Mouse (Mus musculus): ENCODE data around the gene Gstm1. TPM values are rescaled to one million over a fixed set of nuclear protein-coding genes. Genes with fewer than 3 reads are reported as not detected.

Gene Gstm1
- polyA plus RNA-seq (2012; rRNA removed; ENCODE audit: low replicate concordance): 822 and 1,255 TPM in 2 replicates

DNA sequence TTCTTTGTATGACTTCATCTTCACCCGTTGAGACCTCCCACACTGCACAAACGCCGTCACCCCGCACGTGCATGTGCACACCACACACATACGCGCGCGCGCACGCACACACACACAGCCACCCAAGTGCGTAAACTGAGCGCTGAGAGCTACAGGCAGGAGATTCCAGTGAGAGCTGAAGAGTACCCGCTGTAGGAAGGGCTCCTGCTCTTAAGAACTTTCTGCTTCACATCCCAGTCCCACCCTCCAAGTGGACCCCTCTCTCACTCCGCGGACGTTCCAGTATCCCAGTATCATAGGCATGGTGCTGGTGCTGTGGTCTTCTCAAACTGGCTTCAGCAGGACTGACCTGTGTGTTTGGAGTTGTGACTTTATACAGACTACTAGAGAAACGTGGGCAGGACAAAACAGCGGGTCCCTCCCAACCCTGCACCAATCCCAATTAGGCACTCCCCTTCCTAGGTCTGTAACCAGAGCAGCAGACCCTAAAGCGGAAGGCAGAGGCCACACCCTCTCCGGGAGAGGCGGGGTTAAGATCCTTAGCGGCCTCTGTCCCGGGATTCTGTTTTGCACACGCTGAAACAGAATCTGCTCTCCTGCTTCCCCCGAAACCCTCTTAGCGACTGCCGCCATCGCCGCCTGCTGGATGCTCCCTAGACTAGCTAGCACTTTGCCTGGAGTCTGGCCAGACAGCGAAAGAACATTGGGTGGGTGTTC lies at the start of gene Gstm1:
Gene Gstm1 (minus strand): TSS at position 501 of the 717 bp plus-strand sequence.

DNA sequence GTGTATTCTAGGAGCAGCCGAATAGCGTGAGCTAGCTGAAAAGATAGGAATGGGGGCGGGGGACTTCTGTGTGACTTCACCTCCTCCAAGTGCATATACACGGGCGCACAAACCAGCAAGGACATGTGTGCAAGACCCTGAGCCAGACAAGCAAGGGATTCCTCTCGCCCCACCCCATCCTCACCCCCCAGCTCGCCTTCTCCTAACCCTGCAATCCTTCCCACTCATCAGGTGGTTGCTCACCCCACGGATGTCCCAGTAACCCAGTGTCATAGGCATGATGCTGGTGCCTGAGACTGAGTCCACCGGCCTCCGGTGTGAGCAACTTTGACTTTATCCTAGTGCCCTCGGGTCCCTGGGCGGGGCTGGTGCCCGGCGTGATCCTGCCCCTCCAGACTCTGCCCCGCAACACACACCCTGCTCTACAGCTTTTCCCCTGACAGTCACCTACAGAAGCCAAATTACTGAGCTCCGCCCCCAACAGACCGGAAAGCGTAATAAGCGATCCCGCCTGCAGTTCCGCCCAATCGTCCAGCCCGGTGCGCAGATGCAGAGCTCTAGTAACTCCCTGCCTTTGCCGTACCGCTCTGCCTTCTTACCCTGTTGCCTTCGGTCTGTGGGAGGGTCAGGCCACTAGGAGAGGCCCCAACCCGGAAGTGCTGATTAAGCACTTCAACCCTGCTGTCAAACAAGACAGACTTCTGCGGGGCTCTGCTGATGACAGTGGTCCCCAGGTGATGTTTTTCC lies 26.8 kb upstream of the Gstm1 start, which contains the start of gene Gstm4:
Gene Gstm4 (minus strand): TSS at position 501 of the 747 bp plus-strand sequence.

DNA sequence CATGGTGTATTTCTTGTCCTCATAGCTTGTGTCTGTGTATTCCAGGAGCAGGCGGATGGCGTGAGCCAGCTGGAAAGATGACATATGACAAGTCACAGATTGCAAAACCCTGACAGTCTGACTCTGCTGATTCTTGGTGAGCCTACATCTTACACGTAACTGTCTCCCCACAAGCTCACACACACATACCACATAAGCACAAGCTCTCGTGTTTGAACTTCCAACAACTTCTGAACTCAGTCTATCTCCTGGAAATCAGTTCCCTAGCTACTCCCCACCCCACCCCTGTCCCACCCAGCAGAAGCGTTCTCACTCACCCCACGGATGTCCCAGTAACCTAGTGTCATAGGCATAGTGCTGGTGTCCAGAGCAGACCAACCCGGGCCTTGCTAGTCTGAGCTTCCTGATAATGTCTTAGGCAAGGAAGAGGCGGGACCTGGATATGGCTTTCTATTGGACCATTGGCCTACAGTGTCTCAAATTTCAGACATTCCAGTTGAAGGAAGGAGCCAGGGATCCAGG lies 31.7 kb downstream of the Gstm1 start, which contains the start of gene Gstm2:
Gene Gstm2 (minus strand): TSS at position 413 of the 522 bp plus-strand sequence.

DNA sequence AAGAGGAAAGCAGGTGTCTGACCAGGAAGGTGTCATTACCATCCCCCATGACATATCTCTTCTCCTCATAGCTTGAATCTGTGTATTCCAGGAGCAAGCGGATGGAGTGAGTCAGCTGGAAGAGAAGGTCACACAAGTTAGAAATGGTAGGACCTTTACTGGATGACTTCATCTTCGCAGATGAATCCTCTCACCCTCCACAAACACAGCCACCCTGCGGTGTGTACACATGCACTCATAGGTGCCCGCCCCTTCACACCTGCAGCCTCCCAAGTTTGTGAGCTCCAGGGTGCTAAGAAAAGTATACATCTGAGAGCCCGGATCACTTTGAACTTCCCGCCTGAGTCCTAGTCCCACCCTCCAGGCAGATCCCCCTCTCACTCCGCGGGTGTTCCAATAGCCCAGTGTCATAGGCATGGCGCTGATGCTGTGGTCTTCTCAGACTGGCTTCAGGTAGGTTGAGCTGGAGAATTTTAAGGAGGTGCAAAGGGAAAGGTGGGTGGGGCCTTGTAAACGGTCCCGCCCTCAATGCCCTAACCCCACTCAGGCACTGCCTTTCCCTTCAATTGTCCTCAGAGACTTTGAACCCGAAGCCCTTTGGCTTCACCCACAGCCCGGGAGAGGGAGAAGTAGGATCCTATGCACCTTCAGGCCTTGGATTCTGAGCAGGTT lies 48.9 kb downstream of the Gstm1 start, which contains the start of gene Gstm3:
Gene Gstm3 (minus strand): TSS at position 560 of the 672 bp plus-strand sequence.

Other genes with a start within 250 kb of the Gstm1 start
- 0.08 TPM in 1 of 2 replicates, not detected in the other for gene Eps8l3, start 140.7 kb downstream of the Gstm1 start, polyA plus RNA-seq (2012; rRNA removed; ENCODE audit: low replicate concordance)
- gene Gstm5, start 122.2 kb downstream of the Gstm1 start, polyA plus RNA-seq (2012; rRNA removed; ENCODE audit: low replicate concordance): 53.6 and 82.3 TPM in 2 replicates
- 17.0 and 213 TPM in 2 replicates for gene Gstm7, start 86.2 kb downstream of the Gstm1 start, polyA plus RNA-seq (2012; rRNA removed; ENCODE audit: low replicate concordance)
- 2.5 and 5.5 TPM in 2 replicates for gene Gstm6, start 74.2 kb downstream of the Gstm1 start, polyA plus RNA-seq (2012; rRNA removed; ENCODE audit: low replicate concordance)
- not detected in 2 replicates for gene Gstm3, start 48.7 kb downstream of the Gstm1 start, polyA plus RNA-seq (2012; rRNA removed; ENCODE audit: low replicate concordance)
- gene Gstm2, start 31.5 kb downstream of the Gstm1 start, polyA plus RNA-seq (2012; rRNA removed; ENCODE audit: low replicate concordance): 306 and 436 TPM in 2 replicates
- gene Gstm4, start 26.9 kb upstream of the Gstm1 start, polyA plus RNA-seq (2012; rRNA removed; ENCODE audit: low replicate concordance): 28.3 and 47.0 TPM in 2 replicates
- gene Ampd2, start 68.7 kb upstream of the Gstm1 start, polyA plus RNA-seq (2012; rRNA removed; ENCODE audit: low replicate concordance): 82.8 and 163 TPM in 2 replicates
- gene Gnat2, start 74.8 kb upstream of the Gstm1 start, polyA plus RNA-seq (2012; rRNA removed; ENCODE audit: low replicate concordance): 0.16 and 0.91 TPM in 2 replicates
- 24.6 and 33.8 TPM in 2 replicates for gene Gnai3, start 128.2 kb upstream of the Gstm1 start, polyA plus RNA-seq (2012; rRNA removed; ENCODE audit: low replicate concordance)
- gene Gpr61, start 136.9 kb upstream of the Gstm1 start, polyA plus RNA-seq (2012; rRNA removed; ENCODE audit: low replicate concordance): not detected in 2 replicates
- 9.1 and 22.1 TPM in 2 replicates for gene Amigo1, start 168.4 kb upstream of the Gstm1 start, polyA plus RNA-seq (2012; rRNA removed; ENCODE audit: low replicate concordance)
- 6.8 and 8.5 TPM in 2 replicates for gene Cyb561d1, start 183.2 kb upstream of the Gstm1 start, polyA plus RNA-seq (2012; rRNA removed; ENCODE audit: low replicate concordance)
- gene Atxn7l2, start 193.0 kb upstream of the Gstm1 start, polyA plus RNA-seq (2012; rRNA removed; ENCODE audit: low replicate concordance): 4.9 and 18.9 TPM in 2 replicates
- gene Sypl2, start 208.7 kb upstream of the Gstm1 start, polyA plus RNA-seq (2012; rRNA removed; ENCODE audit: low replicate concordance): 0.20 and 0.55 TPM in 2 replicates
- 69.4 and 79.0 TPM in 2 replicates for gene Psma5, start 239.0 kb upstream of the Gstm1 start, polyA plus RNA-seq (2012; rRNA removed; ENCODE audit: low replicate concordance)